15 mouse cellular contexts compared by ENCODE assay signal in genomic region chr7:99975819-99976575, GRCm38 (mm10). TPM values are rescaled to one million over a fixed set of nuclear protein-coding genes. Genes with fewer than 3 reads are reported as not detected.
A peak's percentile ranks its signal among the peaks of the same experiment; 100 is the strongest.
DNase-seq lines count a peak whose midpoint lies in the region; ATAC-seq and TF ChIP-seq lines count a peak whose summit lies in the region.
"Had no signal": no experiment of that assay in that cellular context is flagged by ENCODE, and none has a peak within 500 bp of the region (broad histone marks: within the 10 kb centered on the region; RNA-seq: fewer than 3 reads in every experiment).

No protein-coding gene starts in this region.

- no peak for ATAC-seq in lung, embryonic 15.5 days (ENCODE audit: borderline replicate concordance, extremely low read depth, low FRiP score, low TSS enrichment)
- no peak for ATAC-seq in stomach, embryonic 16.5 days (ENCODE audit: insufficient read depth, low FRiP score)
- ATAC-seq: midbrain, embryonic 15.5 days had no signal

- TF ChIP-seq CTCF in liver, adult 2 months (IDR thresholded peaks at IDR 0.05; ENCODE audit: low read depth, low read length), result no peak

- H3K79me2 ChIP-seq in liver, adult 2 months (ENCODE audit: control insufficient read depth, insufficient read depth, low read length), result peaks cover 29% of the 10 kb centered on the region

- H3K4me1 ChIP-seq in liver, adult 2 months (ENCODE audit: control insufficient read depth, insufficient read depth, low read length), result peaks cover 39% of the 10 kb centered on the region
- H3K4me1 ChIP-seq in embryonic facial prominence, embryonic 10.5 days, result peaks cover 38% of the 10 kb centered on the region
- H3K4me1 ChIP-seq in lung, embryonic 15.5 days, result peaks cover 43% of the 10 kb centered on the region
- H3K4me1 ChIP-seq in stomach, embryonic 16.5 days (ENCODE audit: control insufficient read depth, insufficient read depth, low read length), result peaks cover 28% of the 10 kb centered on the region

- peak overlapping the region; percentile 18; the same call in 1 of the 2 replicates for H3K4me2 ChIP-seq in lung, embryonic 15.5 days
- H3K4me2 ChIP-seq in stomach, embryonic 16.5 days (ENCODE audit: low read depth, low read length), result no peak overlapping the region
- H3K4me2 ChIP-seq: midbrain, embryonic 15.5 days had no signal

- H3K27me3 ChIP-seq in liver, adult 2 months (ENCODE audit: control insufficient read depth, insufficient read depth, low read length), result no peaks in the 10 kb centered on the region
- no peaks in the 10 kb centered on the region for H3K27me3 ChIP-seq in embryonic facial prominence, embryonic 10.5 days (replicated peaks; ENCODE audit: low read depth, poor library complexity, severe bottlenecking)
- H3K27me3 ChIP-seq in lung, embryonic 15.5 days, result no peaks in the 10 kb centered on the region
- no peaks in the 10 kb centered on the region for H3K27me3 ChIP-seq in stomach, embryonic 16.5 days (ENCODE audit: control insufficient read depth, insufficient read depth, low read length)
- H3K27me3 ChIP-seq: midbrain, embryonic 15.5 days had no signal

- peak; percentile 98 for DNase-seq in liver, adult 2 months (ENCODE audit: extremely low read depth, low read depth, low spot score)
- no peak for DNase-seq in liver
- DNase-seq in embryonic facial prominence, embryonic 10.5 days (ENCODE audit: low spot score), result peak; percentile 6
- no peak for DNase-seq in testis, postnatal 10 days (ENCODE audit: low spot score)
- no peak for DNase-seq in adrenal gland, adult 18-20 months (ENCODE audit: low spot score in 2 of 2)
- DNase-seq in embryo, embryonic 9.5 days (ENCODE audit: extremely low spot score), result no peak
- DNase-seq: adrenal gland, postnatal 25 days; cerebellum, adult 11 months; heart, adult 18-20 months; heart, postnatal 14 days had no signal

- WGBS in liver, adult 2 months, result 19% methylated on average over 5 of the region's 5 CpGs
- WGBS in embryonic facial prominence, embryonic 10.5 days, result 91% methylated on average over 5 of the region's 5 CpGs
- WGBS in lung, embryonic 15.5 days, result 63% methylated on average over 5 of the region's 5 CpGs
- WGBS in stomach, embryonic 16.5 days, result 74% methylated on average over 5 of the region's 5 CpGs

- H3K9ac ChIP-seq in liver, adult 2 months (ENCODE audit: low read depth, low read length), result peak overlapping the region; percentile 84
- no peak overlapping the region for H3K9ac ChIP-seq in lung, embryonic 15.5 days
- no peak overlapping the region for H3K9ac ChIP-seq in stomach, embryonic 16.5 days (ENCODE audit: low read length)
- H3K9ac ChIP-seq: midbrain, embryonic 15.5 days had no signal

- peak overlapping the region; percentile 29 for H3K4me3 ChIP-seq in liver, adult 2 months (ENCODE audit: insufficient read depth, low read depth, low read length)
- no peak overlapping the region for H3K4me3 ChIP-seq in embryonic facial prominence, embryonic 10.5 days
- no peak overlapping the region for H3K4me3 ChIP-seq in lung, embryonic 15.5 days
- H3K4me3 ChIP-seq in stomach, embryonic 16.5 days (replicated peaks; ENCODE audit: low read length), result no peak overlapping the region
- H3K4me3 ChIP-seq: erythroblast, embryonic 14.5 days; midbrain, embryonic 15.5 days had no signal

- H3K36me3 ChIP-seq in liver, adult 2 months (ENCODE audit: control insufficient read depth, insufficient read depth, low read length), result no peaks in the 10 kb centered on the region
- H3K36me3 ChIP-seq in embryonic facial prominence, embryonic 10.5 days (replicated peaks), result peaks cover 12% of the 10 kb centered on the region
- H3K36me3 ChIP-seq in lung, embryonic 15.5 days, result no peaks in the 10 kb centered on the region
- H3K36me3 ChIP-seq in stomach, embryonic 16.5 days (ENCODE audit: control insufficient read depth, insufficient read depth, low read length), result no peaks in the 10 kb centered on the region
- H3K36me3 ChIP-seq: midbrain, embryonic 15.5 days had no signal

- no peak for TF ChIP-seq POLR2A in liver, adult 2 months (IDR thresholded peaks at IDR 0.05; ENCODE audit: extremely low read depth, insufficient read depth, low read length)

- H3K9me3 ChIP-seq in embryonic facial prominence, embryonic 10.5 days, result no peaks in the 10 kb centered on the region
- H3K9me3 ChIP-seq in lung, embryonic 15.5 days, result no peaks in the 10 kb centered on the region
- H3K9me3 ChIP-seq in stomach, embryonic 16.5 days (replicated peaks; ENCODE audit: control insufficient read depth, low read length), result peaks cover 2% of the 10 kb centered on the region; the same call in 1 of the 2 replicates
- H3K9me3 ChIP-seq: midbrain, embryonic 15.5 days had no signal

- H3K27ac ChIP-seq in liver, adult 2 months (replicated peaks; ENCODE audit: insufficient read depth, low read depth, low read length), result peak overlapping the region; percentile 99
- H3K27ac ChIP-seq in embryonic facial prominence, embryonic 10.5 days (replicated peaks), result no peak overlapping the region
- peak overlapping the region; percentile 74 for H3K27ac ChIP-seq in lung, embryonic 15.5 days
- peak overlapping the region; percentile 48 for H3K27ac ChIP-seq in stomach, embryonic 16.5 days (ENCODE audit: low read length)
- H3K27ac ChIP-seq: kidney, postnatal 0 days; midbrain, embryonic 15.5 days had no signal

RNA-seq across cellular contexts. Expression of gene Rnf169, which starts 4.3 kb away (rescaled TPM):
- 27.6 and 31.5 TPM in 2 replicates for total RNA-seq in liver, adult 2 months (2014; rRNA removed)
- polyA plus RNA-seq in liver, adult 2 months (2012; rRNA removed), result 5.6 and 6.5 TPM in 2 replicates
- polyA plus RNA-seq in embryonic facial prominence, embryonic 10.5 days (2016; fragmentation: Nextera tagmentation; extraction: Ambion mirVana), result 5.4 and 5.7 TPM in 2 replicates
- 5.6 and 5.9 TPM in 2 replicates for polyA plus RNA-seq in lung, embryonic 15.5 days (2015; fragmentation: Nextera tagmentation; extraction: Ambion mirVana)
- polyA plus RNA-seq in stomach, embryonic 16.5 days (2015; fragmentation: Nextera tagmentation; extraction: Ambion mirVana), result 3.8 and 4.5 TPM in 2 replicates
- 10 to 100 TPM; 14.0 to 17.6 TPM for total RNA-seq in adrenal gland, adult 18-20 months (2021)

RNA-seq across cellular contexts. Expression of gene Chrdl2, which starts 30.0 kb away (rescaled TPM):
- not detected in 2 replicates for total RNA-seq in liver, adult 2 months (2014; rRNA removed)
- 0.05 TPM in 1 of 2 replicates, not detected in the other for polyA plus RNA-seq in liver, adult 2 months (2012; rRNA removed)
- 0.71 and 0.77 TPM in 2 replicates for polyA plus RNA-seq in embryonic facial prominence, embryonic 10.5 days (2016; fragmentation: Nextera tagmentation; extraction: Ambion mirVana)
- polyA plus RNA-seq in lung, embryonic 15.5 days (2015; fragmentation: Nextera tagmentation; extraction: Ambion mirVana), result not detected in 2 replicates
- polyA plus RNA-seq in stomach, embryonic 16.5 days (2015; fragmentation: Nextera tagmentation; extraction: Ambion mirVana), result 0.48 and 0.90 TPM in 2 replicates
- total RNA-seq in adrenal gland, adult 18-20 months (2021), result not detected
- total RNA-seq: adrenal gland, postnatal 25 days; heart, adult 18-20 months; heart, postnatal 14 days had no signal
- polyA plus RNA-seq: erythroblast, embryonic 14.5 days; midbrain, embryonic 15.5 days had no signal

Comparison
In these comparisons a context has a peak if more than half of its experiments do, and no peak if none do; other contexts are left out.
1. DNase-seq: peak in liver, adult 2 months (single experiment) and embryonic facial prominence, embryonic 10.5 days (single experiment); none in liver (single experiment), testis, postnatal 10 days (single experiment), adrenal gland, adult 18-20 months (0 of 2) and embryo, embryonic 9.5 days (single experiment).